Comparison of ENCODE assay signal across 25 mouse cellular contexts in the genomic region with DNA sequence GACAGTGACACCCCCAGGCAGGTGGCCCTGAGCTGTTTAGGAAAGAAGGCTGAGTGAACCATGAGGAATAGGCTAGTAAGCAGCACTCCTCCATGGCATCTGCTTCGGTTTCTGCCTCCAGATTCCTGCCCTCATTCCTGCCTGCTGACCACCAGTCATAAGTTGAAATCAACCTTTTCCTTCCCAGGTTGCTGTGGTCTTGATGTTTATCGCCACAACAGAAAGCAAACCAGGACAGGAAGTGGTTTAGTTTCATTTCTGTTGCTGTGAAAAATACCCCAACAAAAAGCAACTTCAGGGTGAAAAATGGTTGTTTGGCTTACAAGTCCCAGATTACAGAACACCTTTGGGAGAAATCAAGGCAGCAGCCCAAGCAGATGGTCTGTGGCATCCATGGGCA. TPM values are rescaled to one million over a fixed set of nuclear protein-coding genes. Genes with fewer than 3 reads are reported as not detected.
DNase-seq lines count a peak whose midpoint lies in the region; ATAC-seq lines count a peak whose summit lies in the region.
"Had no signal": no experiment of that assay in that cellular context is flagged by ENCODE, and none has a peak within 500 bp of the region (broad histone marks: within the 10 kb centered on the region; RNA-seq: fewer than 3 reads in every experiment).

No protein-coding gene starts in this region.

- peaks cover 34% of the 10 kb centered on the region for H3K36me3 ChIP-seq in hindbrain, embryonic 13.5 days
- peaks cover 38% of the 10 kb centered on the region for H3K36me3 ChIP-seq in hindbrain, embryonic 12.5 days
- H3K36me3 ChIP-seq: G1E; liver, embryonic 13.5 days had no signal

- H3K27ac ChIP-seq in hindbrain, embryonic 13.5 days, result 0 out of 2 replicates have a peak overlapping the region, but pooled peaks have one; percentile 40
- H3K27ac ChIP-seq in hindbrain, embryonic 12.5 days, result no peak overlapping the region
- H3K27ac ChIP-seq: forebrain, embryonic 10.5 days; heart, embryonic 13.5 days; hindbrain, embryonic 10.5 days; kidney, embryonic 15.5 days; limb, embryonic 13.5 days; liver, embryonic 13.5 days; lung, embryonic 15.5 days; stomach, embryonic 15.5 days had no signal

- no peak overlapping the region for H3K9ac ChIP-seq in hindbrain, embryonic 13.5 days
- no peak overlapping the region for H3K9ac ChIP-seq in hindbrain, embryonic 12.5 days
- H3K9ac ChIP-seq: forebrain, postnatal 0 days; heart, embryonic 13.5 days; kidney, embryonic 15.5 days; limb, embryonic 13.5 days; liver, embryonic 13.5 days; lung, embryonic 15.5 days; stomach, embryonic 15.5 days had no signal

- peaks cover 37% of the 10 kb centered on the region for H3K4me1 ChIP-seq in hindbrain, embryonic 13.5 days (replicated peaks)
- H3K4me1 ChIP-seq in hindbrain, embryonic 12.5 days, result peaks cover 3% of the 10 kb centered on the region; the same call in 1 of the 2 replicates
- H3K4me1 ChIP-seq: limb, embryonic 13.5 days; liver, embryonic 13.5 days; stomach, embryonic 15.5 days had no signal

- H3K4me3 ChIP-seq in hindbrain, embryonic 13.5 days, result no peak overlapping the region
- no peak overlapping the region for H3K4me3 ChIP-seq in hindbrain, embryonic 12.5 days
- H3K4me3 ChIP-seq: forebrain, embryonic 10.5 days; heart, embryonic 13.5 days; hindbrain, embryonic 10.5 days; kidney, embryonic 15.5 days; limb, embryonic 13.5 days; liver, embryonic 13.5 days; lung, embryonic 15.5 days; stomach, embryonic 15.5 days had no signal

- peak; percentile 63 for DNase-seq in A20 (ENCODE audit: low read depth, low spot score)
- DNase-seq in natural killer cell, adult 2 months (ENCODE audit: low spot score in 2 of 2), result peak; percentile 5 to 36
- no peak for DNase-seq in lung, postnatal 36 days
- no peak for DNase-seq in kidney, postnatal 25 days
- DNase-seq in urinary bladder, adult 2 months (ENCODE audit: low spot score), result no peak
- DNase-seq: adrenal gland, postnatal 25 days; cerebellum, adult 18-20 months; cerebellum, postnatal 25 days; forebrain, postnatal 0 days; liver, embryonic 13.5 days; right cerebral cortex, adult 18-20 months; thymus, adult 18-20 months had no signal

- no peaks in the 10 kb centered on the region for H3K9me3 ChIP-seq in hindbrain, embryonic 13.5 days
- no peaks in the 10 kb centered on the region for H3K9me3 ChIP-seq in hindbrain, embryonic 12.5 days (replicated peaks)
- H3K9me3 ChIP-seq: forebrain, embryonic 10.5 days; G1E; heart, embryonic 13.5 days; hindbrain, embryonic 10.5 days; kidney, embryonic 15.5 days; limb, embryonic 13.5 days; liver, embryonic 13.5 days; lung, embryonic 15.5 days; stomach, embryonic 15.5 days had no signal

- no peak overlapping the region for H3K4me2 ChIP-seq in hindbrain, embryonic 13.5 days
- no peak overlapping the region for H3K4me2 ChIP-seq in hindbrain, embryonic 12.5 days (replicated peaks)
- H3K4me2 ChIP-seq: heart, embryonic 13.5 days; kidney, embryonic 15.5 days; limb, embryonic 13.5 days; liver, embryonic 13.5 days; lung, embryonic 15.5 days; midbrain, embryonic 11.5 days; stomach, embryonic 15.5 days had no signal

- no peaks in the 10 kb centered on the region for H3K27me3 ChIP-seq in hindbrain, embryonic 13.5 days
- H3K27me3 ChIP-seq in hindbrain, embryonic 12.5 days, result no peaks in the 10 kb centered on the region
- H3K27me3 ChIP-seq: heart, embryonic 13.5 days; kidney, embryonic 15.5 days; limb, embryonic 13.5 days; liver, embryonic 13.5 days; lung, embryonic 15.5 days; stomach, embryonic 15.5 days had no signal

- WGBS in hindbrain, embryonic 13.5 days, result 83% methylated on average over 2 of the region's 2 CpGs
- WGBS in hindbrain, embryonic 12.5 days, result 85% methylated on average over 2 of the region's 2 CpGs

- no peak for ATAC-seq in hindbrain, embryonic 13.5 days (ENCODE audit: low FRiP score)
- ATAC-seq in hindbrain, embryonic 12.5 days (ENCODE audit: low FRiP score), result no peak
- ATAC-seq in common myeloid progenitor, adult 5-6 weeks (replicated peaks; ENCODE audit: low read depth, poor library complexity, severe bottlenecking), result peak; percentile 66; the same call in 1 of the 2 replicates
- ATAC-seq: forebrain, postnatal 0 days; inflammation-experienced regulatory T-cells, adult 6 months had no signal

RNA-seq across cellular contexts. Expression of a gene that starts 53.2 kb away (rescaled TPM):
- 0.35 and 0.80 TPM in 2 replicates for polyA plus RNA-seq in hindbrain, embryonic 13.5 days (2015; fragmentation: Nextera tagmentation; extraction: Ambion mirVana)
- 0.78 and 0.80 TPM in 2 replicates for polyA plus RNA-seq in hindbrain, embryonic 12.5 days (2016; fragmentation: Nextera tagmentation; extraction: Ambion mirVana)
- 7.3 and 9.6 TPM in 2 replicates for total RNA-seq in common myeloid progenitor, adult 5-6 weeks (2017)
- 3.4 and 3.7 TPM in 2 replicates for polyA plus RNA-seq in urinary bladder, adult 2 months (2012; rRNA removed)
- total RNA-seq: G1E had no signal
- polyA plus RNA-seq: G1E had no signal

Comparison
In these comparisons a context has a peak if more than half of its experiments do, and no peak if none do; other contexts are left out.
1. DNase-seq: peak in A20 (single experiment) and natural killer cell, adult 2 months (2 of 2); none in lung, postnatal 36 days (single experiment), kidney, postnatal 25 days (0 of 2) and urinary bladder, adult 2 months (single experiment).